Mouse (Mus musculus) frontal cortex, postnatal 10 days (tissue): Measurements from ENCODE around the gene Olfr332.
"Not testable (repeated sequence)": the region's sequence is repeated elsewhere in the genome, so short reads cannot be mapped to it uniquely, and the experiment has no call there.

Experiments
- DNase-seq, 2 experiments: peaks; one replicate each; pipeline ENCODE4 v3.0.0; 2022; ENCODE audit warnings: low spot score in 2 of 2, mixed read lengths in 1 of 2

Gene Olfr332

DNA sequence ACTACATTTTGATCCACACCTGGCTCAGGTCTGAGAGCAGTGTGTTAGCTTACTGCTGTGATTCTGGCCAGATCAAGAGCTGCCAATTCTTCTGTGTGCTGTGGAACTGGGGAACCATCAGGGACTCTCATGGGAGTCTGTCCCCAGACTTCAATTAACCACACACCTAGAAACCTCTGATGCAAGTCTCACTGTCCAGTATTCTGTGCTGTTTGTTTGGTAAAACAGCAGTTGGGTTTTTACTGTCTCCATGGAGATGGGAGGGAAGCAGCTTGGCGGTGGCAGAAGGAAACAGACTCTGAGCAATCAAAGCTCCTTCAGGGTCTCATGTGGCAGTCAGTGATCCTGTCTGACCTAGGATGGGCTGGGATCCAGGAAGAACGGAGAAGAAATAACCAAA is at the start of gene Olfr332:
TSS of gene Olfr332 (minus strand) at position 101 of the 400 bp plus-strand sequence.
- DNase-seq, result no peak

GRCm38 (mm10) chr11:58534736-58535135 is 42.4 kb upstream of the Olfr332 start, which contains the start of gene Olfr330:
Olfr330 (minus strand) TSS chr11:58534836.
- DNase-seq, result not testable (repeated sequence)

- DNase-seq, result peak in 1 of 2 experiments; percentile 23
Measured at GRCm38 (mm10) chr11:58519756-58520155, 27.4 kb upstream of the Olfr332 start.

DNA sequence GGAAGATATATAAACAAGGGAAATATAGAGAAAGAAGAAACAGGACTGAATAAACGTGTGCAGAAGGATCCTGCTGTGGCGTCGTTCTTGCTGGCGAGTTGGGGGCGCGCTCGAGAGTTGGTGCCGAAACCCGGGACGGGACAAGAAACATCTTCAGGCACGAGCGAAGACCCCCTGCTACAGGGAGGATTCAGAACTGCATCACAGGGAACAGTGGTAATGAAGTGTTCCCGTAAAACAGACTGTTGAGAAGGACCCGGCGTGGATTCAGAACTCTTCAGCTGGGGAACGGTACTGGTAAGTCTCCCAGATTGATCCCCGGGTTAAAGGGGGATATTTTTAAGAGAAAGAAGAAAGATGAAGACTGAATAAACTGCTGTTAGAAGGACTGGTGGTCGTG is 26.6 kb upstream of the Olfr332 start:
- peak; percentile 75 to 80 for DNase-seq

DNA sequence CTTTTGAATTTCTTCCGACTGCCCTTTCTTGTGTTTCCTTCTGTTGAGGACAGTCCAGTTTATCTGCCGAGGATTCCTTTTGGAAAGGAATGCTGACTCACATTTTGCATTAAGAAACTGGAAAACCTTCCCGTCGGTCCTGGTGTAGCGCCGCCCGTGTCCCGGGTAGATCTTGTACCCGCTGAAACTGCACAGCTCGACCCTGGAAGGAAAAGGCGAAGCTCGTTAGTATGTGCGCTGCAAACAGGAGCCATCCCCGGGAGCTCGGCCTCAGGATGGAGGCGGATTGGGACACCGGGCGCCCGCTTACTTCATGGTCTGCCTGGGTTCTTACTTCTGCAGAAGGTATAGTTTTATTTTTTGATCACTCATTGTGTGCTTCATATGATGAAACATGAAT is 16.7 kb upstream of the Olfr332 start:
- not testable (repeated sequence) for DNase-seq

DNA sequence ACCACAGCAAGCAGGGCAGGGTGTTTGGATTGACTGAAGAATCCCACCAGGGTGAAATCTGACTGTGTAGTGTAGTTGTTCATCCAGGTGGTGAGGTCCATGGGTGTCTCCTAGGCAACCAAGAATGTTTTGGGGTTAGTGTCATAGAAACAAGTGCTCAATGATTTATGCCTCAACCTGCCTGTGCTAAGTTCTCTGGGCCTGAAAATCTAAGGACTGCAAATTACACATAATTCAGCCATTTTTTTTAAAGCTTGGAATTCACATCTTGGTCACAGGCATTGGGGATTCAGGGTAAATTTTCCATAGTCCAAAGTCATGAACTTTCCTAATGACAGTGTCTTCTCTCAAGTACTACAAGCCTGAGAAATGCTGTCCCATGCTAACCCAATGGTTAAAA is 10.1 kb upstream of the Olfr332 start, which contains the start of gene Olfr331:
TSS of gene Olfr331 (minus strand) at position 101 of the 400 bp plus-strand sequence.
- DNase-seq, result not testable (repeated sequence)

DNA sequence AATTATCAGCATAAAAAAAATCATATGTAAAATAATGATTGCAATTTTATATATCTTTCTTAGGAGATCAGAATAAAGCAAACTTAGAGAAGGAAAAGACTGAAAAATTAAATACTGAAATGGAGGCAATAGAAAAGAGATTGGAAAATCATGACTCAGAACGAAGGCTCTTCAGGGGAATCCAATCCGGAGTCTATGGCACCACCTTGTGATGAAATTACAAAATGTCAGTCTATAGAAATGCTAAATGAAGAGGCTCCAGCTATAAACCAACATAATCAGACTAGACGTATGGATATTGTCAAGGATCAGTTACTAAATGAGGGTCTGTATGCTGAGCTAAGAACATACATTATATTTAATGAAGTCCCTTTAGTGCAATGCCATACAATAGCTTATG is 6.9 kb upstream of the Olfr332 start:
- no peak for DNase-seq

DNA sequence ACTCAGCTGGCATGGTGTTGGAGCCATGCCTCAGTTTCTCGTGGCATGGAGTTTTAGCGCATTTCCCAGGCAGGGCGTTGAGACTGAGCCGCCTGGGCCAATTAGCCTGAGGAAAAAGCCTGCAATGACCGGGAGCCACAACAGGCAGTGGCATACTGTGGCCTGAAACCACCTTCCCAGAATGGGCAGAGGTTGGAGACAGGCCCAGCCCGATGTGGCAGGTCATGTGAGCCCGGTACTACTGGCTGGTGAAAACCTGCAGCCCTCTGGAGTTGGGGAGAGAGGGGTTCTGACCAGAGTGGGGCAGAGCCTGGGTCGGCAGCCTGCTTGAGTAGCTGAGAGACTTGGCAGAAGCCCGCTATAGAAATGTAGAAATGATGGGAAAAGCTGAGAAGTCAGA is 6.4 kb upstream of the Olfr332 start:
- DNase-seq, result no peak

GRCm38 (mm10) chr11:58462170-58462569 is 30.2 kb downstream of the Olfr332 start, which contains the start of gene Olfr30:
Olfr30 (minus strand) TSS chr11:58462270.
- no peak for DNase-seq

- DNase-seq, result no peak
Measured at GRCm38 (mm10) chr11:58453592-58453991, 38.8 kb downstream of the Olfr332 start.

- no peak for DNase-seq
Measured at GRCm38 (mm10) chr11:58452759-58453158, 39.6 kb downstream of the Olfr332 start, which contains the start of gene Lypd9. Lypd9 (minus strand) TSS chr11:58452923.
